Mouse (Mus musculus) heart, postnatal 4 days (tissue): ENCODE measurements at regions not wholly inside any gene's neighbourhood (a gene's known extent, or its start where the extent isn't known, plus 50 kb on each side); places are given as distances from the start of the nearest gene placed in this dataset.

Experiments used
- DNase-seq: peaks from one replicate; pipeline ENCODE4 v3.0.0; 2021

- no peak for DNase-seq
Measured at GRCm38 (mm10) chr9:120866251-120866650, 62.8 kb upstream of the Ctnnb1 start.

GRCm38 (mm10) chr9:120866709-120867108 is 62.3 kb upstream of the Ctnnb1 start:
- peak; percentile 67 for DNase-seq

GRCm38 (mm10) chr9:120867861-120868260 is 61.2 kb upstream of the Ctnnb1 start:
- DNase-seq: no peak

- no peak for DNase-seq
Measured at GRCm38 (mm10) chr9:120868330-120868729, 60.7 kb upstream of the Ctnnb1 start.

DNA sequence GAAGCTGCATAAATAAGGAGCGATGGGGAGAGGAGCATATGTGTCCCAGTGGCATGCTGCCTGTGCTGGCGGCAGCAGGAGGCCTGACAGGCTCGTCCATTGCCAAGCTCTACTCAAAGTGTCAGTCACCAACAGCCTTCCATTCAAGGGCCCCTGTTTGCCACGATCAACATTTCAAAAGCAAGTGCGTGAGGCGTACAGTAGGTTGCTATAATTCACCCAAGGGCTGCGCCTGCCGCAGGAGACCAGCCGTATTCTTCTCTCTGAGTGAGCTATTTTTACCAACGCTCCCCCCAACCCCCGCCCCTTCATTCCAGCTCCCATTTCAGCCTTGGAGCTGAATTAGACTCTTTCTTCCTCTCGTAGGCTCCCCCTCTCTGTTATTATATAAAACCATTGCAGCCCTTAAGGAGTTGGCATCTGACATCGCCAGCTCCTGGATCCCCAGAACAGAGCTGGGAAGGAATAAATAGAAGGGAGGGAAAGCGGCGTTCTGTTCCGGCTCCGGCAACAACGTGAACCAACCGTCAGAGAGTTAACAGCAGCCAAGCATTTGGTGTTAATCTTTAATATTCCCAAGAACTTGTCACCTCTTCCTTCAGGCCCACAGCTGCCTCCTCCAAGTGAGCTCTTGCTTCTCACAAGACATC is 59.5 kb upstream of the Ctnnb1 start:
- DNase-seq: peak; percentile 25

GRCm38 (mm10) chr9:120873293-120873692 is 55.7 kb upstream of the Ctnnb1 start:
- no peak for DNase-seq

DNA sequence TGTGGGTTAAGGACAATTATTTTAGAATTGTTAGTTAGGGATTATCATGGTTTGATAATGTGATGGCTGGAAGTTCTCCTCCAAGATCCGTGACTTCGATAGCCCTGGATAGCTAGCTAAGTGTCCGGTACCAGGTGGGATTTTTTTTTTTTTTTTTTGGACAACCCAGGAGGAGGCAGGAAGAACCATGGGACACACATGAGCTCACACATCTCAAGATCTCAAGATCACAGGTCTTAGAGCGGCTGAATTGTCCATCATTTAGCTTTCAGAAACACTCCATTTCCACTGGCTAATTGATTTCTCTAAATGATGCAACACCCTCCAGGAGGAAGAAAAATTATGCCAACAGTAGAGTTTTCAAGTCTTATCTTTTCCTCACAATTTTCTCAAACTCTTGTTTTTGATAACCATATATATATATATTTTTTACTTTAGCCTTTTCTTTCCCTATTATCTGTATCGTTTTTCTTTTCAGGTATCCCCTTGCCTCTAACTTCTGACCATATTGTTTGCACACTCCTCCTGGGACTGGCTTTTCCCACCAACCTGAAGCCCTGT is 54.5 kb upstream of the Ctnnb1 start:
- no peak for DNase-seq

DNA sequence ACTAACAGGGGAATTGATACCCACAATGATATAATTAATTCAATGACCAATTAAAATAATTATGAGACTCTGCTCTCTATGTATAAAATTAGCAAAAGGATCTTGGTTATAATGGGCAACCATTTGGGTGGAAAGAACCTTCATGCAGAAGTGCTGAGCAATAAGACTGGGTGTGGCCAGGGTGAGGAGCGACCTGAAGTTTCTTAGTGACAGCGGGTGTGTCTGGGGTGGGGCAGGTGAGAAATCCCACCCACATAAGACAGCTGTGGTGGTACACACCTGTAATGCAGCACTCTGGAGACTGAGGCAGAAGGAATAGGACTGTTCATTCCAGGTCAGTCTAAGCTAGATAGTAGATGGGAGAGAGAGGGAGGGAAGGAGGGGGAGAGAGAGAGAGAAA is 51.9 kb upstream of the Ctnnb1 start:
- DNase-seq: no peak
